ENCODE assay signal across 7 mouse cellular contexts in the genomic region with DNA sequence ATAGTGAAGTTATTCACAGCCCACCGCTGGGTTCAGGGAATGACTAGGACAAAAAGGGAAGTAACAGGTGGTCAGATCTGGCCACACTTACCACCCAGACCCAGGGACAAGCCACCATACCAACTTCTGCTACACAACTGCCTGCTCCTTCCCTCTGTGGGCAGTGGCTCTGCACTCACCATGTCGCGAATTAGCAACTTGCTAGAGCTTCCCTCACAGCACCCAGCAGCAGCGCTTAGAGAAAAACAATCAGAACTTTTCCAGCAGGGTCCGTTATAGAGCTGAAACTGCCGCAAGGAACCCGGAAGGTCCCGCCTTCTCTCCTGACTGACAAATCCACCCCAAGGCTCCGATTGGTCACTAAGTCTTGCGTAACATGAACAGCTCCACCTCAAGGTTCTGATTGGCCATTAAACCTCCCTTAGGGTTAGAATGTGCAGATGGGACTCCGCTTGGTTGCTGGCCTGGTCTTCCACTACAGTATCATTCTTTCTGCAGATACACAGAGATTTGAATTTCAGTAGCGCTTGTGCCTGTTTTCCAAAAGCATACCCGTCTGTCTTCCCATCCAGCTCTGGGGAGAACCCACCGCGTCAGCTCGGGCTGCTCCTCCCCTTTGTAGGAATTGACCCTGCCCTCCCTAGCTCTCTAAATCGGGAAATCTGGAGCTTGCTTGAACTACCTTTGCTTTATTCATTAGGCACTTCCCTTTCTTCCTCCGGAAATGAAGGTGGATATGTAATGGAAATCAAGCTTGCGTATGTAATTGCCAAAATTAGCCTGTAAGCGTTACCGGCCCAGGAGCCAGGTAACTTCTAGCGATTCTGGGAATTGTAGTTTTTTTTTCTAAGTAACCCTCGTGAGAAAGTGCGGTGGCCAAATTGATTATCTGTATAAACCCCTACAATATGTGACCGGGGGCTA. TPM values are rescaled to one million over a fixed set of nuclear protein-coding genes. Genes with fewer than 3 reads are reported as not detected.
A peak's percentile ranks its signal among the peaks of the same experiment; 100 is the strongest.
DNase-seq lines count a peak whose midpoint lies in the region; ATAC-seq and TF ChIP-seq lines count a peak whose summit lies in the region.

A gene (minus strand): TSS at position 332 of the 924 bp plus-strand sequence.

- peak within 1 kb of the TSS; percentile 53 for H3K9ac ChIP-seq in intestine, postnatal 0 days (ENCODE audit: low read depth, low read length)
- peak within 1 kb of the TSS; percentile 55 for H3K9ac ChIP-seq in midbrain, embryonic 12.5 days (replicated peaks)

- whole genome bisulfite sequencing in embryonic facial prominence, embryonic 10.5 days = under 1% methylated on average over 25 of the region's 25 CpGs
- under 1% methylated on average over 25 of the region's 25 CpGs for WGBS in intestine, postnatal 0 days
- under 1% methylated on average over 25 of the region's 25 CpGs for WGBS in midbrain, embryonic 12.5 days
- WGBS in small intestine, adult 2 months = under 1% methylated on average over 25 of the region's 25 CpGs

- no peaks in the 10 kb centered on the region for H3K36me3 ChIP-seq in embryonic facial prominence, embryonic 10.5 days (replicated peaks)
- no peaks in the 10 kb centered on the region for H3K36me3 ChIP-seq in intestine, postnatal 0 days (ENCODE audit: control insufficient read depth, insufficient read depth)
- no peaks in the 10 kb centered on the region for H3K36me3 ChIP-seq in midbrain, embryonic 12.5 days
- H3K36me3 ChIP-seq in small intestine, adult 2 months (ENCODE audit: control insufficient read depth, insufficient read depth, low read length) = no peaks in the 10 kb centered on the region

- peak; percentile 100 for ATAC-seq in intestine, postnatal 0 days
- ATAC-seq in midbrain, embryonic 12.5 days (ENCODE audit: low FRiP score, low read depth) = peak; percentile 99

- TF ChIP-seq POLR2A in small intestine, adult 2 months (IDR thresholded peaks at IDR 0.05; ENCODE audit: low read depth, low read length) = 0 out of 2 replicates have a peak, but pooled peaks have one; percentile 12

- peak within 1 kb of the TSS; percentile 87 for H3K27ac ChIP-seq in embryonic facial prominence, embryonic 10.5 days (replicated peaks)
- peak within 1 kb of the TSS; percentile 60 for H3K27ac ChIP-seq in intestine, postnatal 0 days (ENCODE audit: low read depth, low read length)
- H3K27ac ChIP-seq in midbrain, embryonic 12.5 days (replicated peaks) = peak within 1 kb of the TSS; percentile 86
- peak within 1 kb of the TSS; percentile 76 for H3K27ac ChIP-seq in small intestine, adult 2 months (ENCODE audit: insufficient read depth, low read depth, low read length)

- H3K4me1 ChIP-seq in embryonic facial prominence, embryonic 10.5 days = no peaks in the 10 kb centered on the region
- no peaks in the 10 kb centered on the region for H3K4me1 ChIP-seq in intestine, postnatal 0 days (replicated peaks; ENCODE audit: control insufficient read depth, insufficient read depth, low read length)
- no peaks in the 10 kb centered on the region for H3K4me1 ChIP-seq in midbrain, embryonic 12.5 days
- no peaks in the 10 kb centered on the region for H3K4me1 ChIP-seq in small intestine, adult 2 months (ENCODE audit: control insufficient read depth, insufficient read depth, insufficient read length, low read length)

- intact Hi-C loops in left cerebral cortex, postnatal 4 days (cut with DNase I) = no loop called here

- H3K4me3 ChIP-seq in embryonic facial prominence, embryonic 10.5 days = peak within 1 kb of the TSS; percentile 67
- peak within 1 kb of the TSS; percentile 69 for H3K4me3 ChIP-seq in intestine, postnatal 0 days (ENCODE audit: low read depth, low read length)
- peak within 1 kb of the TSS; percentile 57 for H3K4me3 ChIP-seq in midbrain, embryonic 12.5 days
- H3K4me3 ChIP-seq in small intestine, adult 2 months (ENCODE audit: low read depth, low read length) = peak within 1 kb of the TSS; percentile 77

- H3K4me2 ChIP-seq in intestine, postnatal 0 days (replicated peaks; ENCODE audit: low read depth) = peak within 1 kb of the TSS; percentile 70
- H3K4me2 ChIP-seq in midbrain, embryonic 12.5 days (replicated peaks) = peak within 1 kb of the TSS; percentile 56

- no peaks in the 10 kb centered on the region for H3K27me3 ChIP-seq in embryonic facial prominence, embryonic 10.5 days (replicated peaks; ENCODE audit: low read depth, poor library complexity, severe bottlenecking)
- no peaks in the 10 kb centered on the region for H3K27me3 ChIP-seq in intestine, postnatal 0 days (replicated peaks; ENCODE audit: control insufficient read depth, insufficient read depth, low read length)
- H3K27me3 ChIP-seq in midbrain, embryonic 12.5 days = no peaks in the 10 kb centered on the region
- no peaks in the 10 kb centered on the region for H3K27me3 ChIP-seq in small intestine, adult 2 months (ENCODE audit: control insufficient read depth, insufficient read depth, low read length)

- TF ChIP-seq CTCF in intestine, postnatal 0 days (IDR thresholded peaks at IDR 0.05; ENCODE audit: low read depth) = 0 out of 2 replicates have a peak, but pooled peaks have one; percentile 23
- TF ChIP-seq CTCF in small intestine, adult 2 months (IDR thresholded peaks at IDR 0.05; ENCODE audit: extremely low read depth, insufficient read length, insufficient replicate concordance, low read depth, low read length) = no peak

- H3K9me3 ChIP-seq in embryonic facial prominence, embryonic 10.5 days = no peaks in the 10 kb centered on the region
- no peaks in the 10 kb centered on the region for H3K9me3 ChIP-seq in intestine, postnatal 0 days (ENCODE audit: control insufficient read depth)
- no peaks in the 10 kb centered on the region for H3K9me3 ChIP-seq in midbrain, embryonic 12.5 days

- DNase-seq in adrenal gland, postnatal 10 days = peak; percentile 87
- peak; percentile 84 for DNase-seq in embryonic facial prominence, embryonic 10.5 days (ENCODE audit: low spot score)
- DNase-seq in gonadal fat pad, adult 2 months (ENCODE audit: low read depth) = peak; percentile 63
- DNase-seq in left cerebral cortex, postnatal 4 days = peak; percentile 75

RNA-seq across cellular contexts. Expression of the gene that starts here (rescaled TPM):
- total RNA-seq in adrenal gland, postnatal 10 days (2021) = 10 to 100 TPM; 10.3 to 13.0 TPM
- polyA plus RNA-seq in embryonic facial prominence, embryonic 10.5 days (2016; fragmentation: Nextera tagmentation; extraction: Ambion mirVana) = 9.0 and 10.7 TPM in 2 replicates
- polyA plus RNA-seq in gonadal fat pad, adult 2 months (2012; rRNA removed) = 4.6 and 5.2 TPM in 2 replicates
- polyA plus RNA-seq in intestine, postnatal 0 days (2015; fragmentation: Nextera tagmentation; extraction: Ambion mirVana) = 10.0 and 10.1 TPM in 2 replicates
- 1 to 10 TPM; 7.0 to 7.9 TPM for total RNA-seq in left cerebral cortex, postnatal 4 days (2021)
- 8.5 and 9.2 TPM in 2 replicates for polyA plus RNA-seq in midbrain, embryonic 12.5 days (2016; fragmentation: Nextera tagmentation; extraction: Ambion mirVana)
- polyA plus RNA-seq in small intestine, adult 2 months (2012; rRNA removed) = 0.32 and 1.6 TPM in 2 replicates

Comparison
In these comparisons a context has a peak if more than half of its experiments do, and no peak if none do; other contexts are left out.
1. Peak in every context shown above with its lines: DNase-seq, ATAC-seq, H3K4me3 ChIP-seq and H3K27ac ChIP-seq.